Mouse (Mus musculus) neural tube, embryonic 12.5 days (tissue): ENCODE measurements around the gene Gde1. TPM values are rescaled to one million over a fixed set of nuclear protein-coding genes. Genes with fewer than 3 reads are reported as not detected.

ENCODE experiments used
- ATAC-seq: fragments of 200-750 bp; cut with Nextera tagmentation; 2 replicates; pipeline ENCODE4 v1.8.0; 2017; ENCODE audit warnings: low read depth, mild to moderate bottlenecking, moderate TSS enrichment, moderate library complexity; ENCODE audit not compliant: low FRiP score
- H3K27ac ChIP-seq: fragments of 300-500 bp; sonication (generic); 2 replicates; pipeline ENCODE4 v1.5.1; 2016
- H3K27me3 ChIP-seq: fragments of 300-500 bp; sonication (generic); replicated peaks from 2 replicates; pipeline ENCODE4 v1.6.1; 2016; ENCODE audit warnings: mild to moderate bottlenecking
- H3K36me3 ChIP-seq: fragments of 300-500 bp; sonication (generic); 2 replicates; pipeline ENCODE4 v1.6.1; 2016; ENCODE audit warnings: mild to moderate bottlenecking
- H3K4me1 ChIP-seq: fragments of 300-500 bp; sonication (generic); 2 replicates; pipeline ENCODE4 v1.6.1; 2016
- H3K4me2 ChIP-seq: fragments of 300-500 bp; sonication (generic); replicated peaks from 2 replicates; pipeline ENCODE4 v1.6.1; 2016; ENCODE audit warnings: mild to moderate bottlenecking
- H3K4me3 ChIP-seq: fragments of 300-500 bp; sonication (generic); 2 replicates; pipeline ENCODE4 v1.5.1; 2016
- H3K9ac ChIP-seq: fragments of 300-500 bp; sonication (generic); 2 replicates; pipeline ENCODE4 v1.6.1; 2016; ENCODE audit warnings: mild to moderate bottlenecking
- H3K9me3 ChIP-seq: fragments of 300-500 bp; sonication (generic); 2 replicates; pipeline ENCODE4 v1.6.1; 2016; ENCODE audit warnings: mild to moderate bottlenecking
- WGBS: fragments of 180-500 bp; shearing (Covaris S2); methylation state at CpG from one replicate; pipeline ENCODE4 v1.1.7; 2016; 5-methylcytosine and 5-hydroxymethylcytosine counted together
- polyA plus RNA-seq: library from polyadenylated mRNA; unstranded; fragments of >200 nt; fragmentation: Nextera tagmentation; extraction: Ambion mirVana; gene quantifications from 2 replicates; pipeline ENCODE4 v1.2.1, GENCODE M21; 2016

Gde1 gene
- polyA plus RNA-seq, 1 experiment from 2014 or later, result 131 TPM

- Histone ChIP-seq H3K4me2 (no peak overlapping the region), H3K27me3 (no peaks in the 10 kb centered on the region), H3K36me3 (peaks cover 80% of the 10 kb centered on the region), H3K4me3 (no peak overlapping the region), H3K27ac (no peak overlapping the region), H3K9me3 (no peaks in the 10 kb centered on the region), H3K9ac (no peak overlapping the region), H3K4me1 (no peaks in the 10 kb centered on the region)
- WGBS, result 93% methylated on average over 13 of the region's 13 CpGs
- no peak for ATAC-seq
Measured at GRCm38 (mm10) chr7:118728846-118729587, 23.4 kb upstream of the Gde1 start.

- Histone ChIP-seq H3K4me2 (no peak overlapping the region), H3K36me3 (peaks cover 82% of the 10 kb centered on the region), H3K4me3 (no peak overlapping the region), H3K27me3 (no peaks in the 10 kb centered on the region), H3K4me1 (no peaks in the 10 kb centered on the region), H3K27ac (no peak overlapping the region), H3K9ac (no peak overlapping the region), H3K9me3 (no peaks in the 10 kb centered on the region)
- no peak for ATAC-seq
- 90% methylated on average over 2 of the region's 2 CpGs for WGBS
Measured at GRCm38 (mm10) chr7:118725459-118725858, 19.9 kb upstream of the Gde1 start.

GRCm38 (mm10) chr7:118723927-118724326 is 18.3 kb upstream of the Gde1 start:
- Histone ChIP-seq H3K9ac (no peak overlapping the region), H3K4me2 (no peak overlapping the region), H3K4me1 (no peaks in the 10 kb centered on the region), H3K27me3 (no peaks in the 10 kb centered on the region), H3K4me3 (no peak overlapping the region), H3K36me3 (peaks cover 74% of the 10 kb centered on the region), H3K9me3 (no peaks in the 10 kb centered on the region), H3K27ac (no peak overlapping the region)
- WGBS, result 93% methylated on average over 9 of the region's 9 CpGs
- ATAC-seq, result no peak

- peaks cover 46% of the 10 kb centered on the region for H3K36me3 ChIP-seq
- H3K4me3 ChIP-seq, result no peak overlapping the region
- no peaks in the 10 kb centered on the region for H3K9me3 ChIP-seq
- ATAC-seq, result no peak
- H3K4me2 ChIP-seq, result no peak overlapping the region
- no peak overlapping the region for H3K27ac ChIP-seq
- H3K4me1 ChIP-seq, result peaks cover 7% of the 10 kb centered on the region
- no peaks in the 10 kb centered on the region for H3K27me3 ChIP-seq
- 96% methylated on average over 4 of the region's 4 CpGs for WGBS
- no peak overlapping the region for H3K9ac ChIP-seq
Measured at GRCm38 (mm10) chr7:118718066-118718465, 12.5 kb upstream of the Gde1 start.

GRCm38 (mm10) chr7:118714873-118715272 is 9.3 kb upstream of the Gde1 start:
- Histone ChIP-seq H3K36me3 (peaks cover 22% of the 10 kb centered on the region), H3K4me1 (peaks cover 9% of the 10 kb centered on the region), H3K9me3 (no peaks in the 10 kb centered on the region), H3K27me3 (no peaks in the 10 kb centered on the region), H3K27ac (no peak overlapping the region), H3K4me3 (no peak overlapping the region), H3K9ac (no peak overlapping the region), H3K4me2 (no peak overlapping the region)
- 95% methylated on average over 1 of the region's 1 CpGs for WGBS
- no peak for ATAC-seq

GRCm38 (mm10) chr7:118712228-118713173 is 6.9 kb upstream of the Gde1 start, which contains the start of gene Ccp110:
Ccp110 (plus strand) TSS chr7:118712552.
- Histone ChIP-seq H3K36me3 (peaks cover 10% of the 10 kb centered on the region), H3K4me3 (peak within 1 kb of the TSS; percentile 85), H3K4me2 (peak within 1 kb of the TSS; percentile 68), H3K9me3 (no peaks in the 10 kb centered on the region), H3K27ac (no peak within 1 kb of the TSS), H3K4me1 (peaks cover 9% of the 10 kb centered on the region), H3K9ac (peak within 1 kb of the TSS; percentile 74), H3K27me3 (no peaks in the 10 kb centered on the region)
- 1% methylated on average over 48 of the region's 48 CpGs for WGBS
- ATAC-seq, result peak; percentile 96

GRCm38 (mm10) chr7:118710776-118711175 is 5.2 kb upstream of the Gde1 start:
- Histone ChIP-seq H3K27me3 (no peaks in the 10 kb centered on the region), H3K4me1 (peaks cover 13% of the 10 kb centered on the region), H3K9ac (no peak overlapping the region), H3K4me3 (no peak overlapping the region), H3K9me3 (no peaks in the 10 kb centered on the region), H3K4me2 (no peak overlapping the region), H3K36me3 (peaks cover 5% of the 10 kb centered on the region), H3K27ac (no peak overlapping the region)
- ATAC-seq, result no peak
- 69% methylated on average over 5 of the region's 5 CpGs for WGBS

- WGBS, result 89% methylated on average over 4 of the region's 4 CpGs
- no peak overlapping the region for H3K4me3 ChIP-seq
- no peak overlapping the region for H3K9ac ChIP-seq
- no peaks in the 10 kb centered on the region for H3K27me3 ChIP-seq
- H3K4me2 ChIP-seq, result no peak overlapping the region
- H3K4me1 ChIP-seq, result peaks cover 22% of the 10 kb centered on the region
- ATAC-seq, result no peak
- H3K36me3 ChIP-seq, result no peaks in the 10 kb centered on the region
- H3K27ac ChIP-seq, result no peak overlapping the region
- no peaks in the 10 kb centered on the region for H3K9me3 ChIP-seq
Measured at GRCm38 (mm10) chr7:118708002-118708401, 2.4 kb upstream of the Gde1 start.

- Histone ChIP-seq H3K4me2 (no peak overlapping the region), H3K4me3 (no peak overlapping the region), H3K27ac (no peak overlapping the region), H3K4me1 (peaks cover 20% of the 10 kb centered on the region; the same call in 1 of the 2 replicates), H3K36me3 (no peaks in the 10 kb centered on the region), H3K27me3 (no peaks in the 10 kb centered on the region), H3K9me3 (no peaks in the 10 kb centered on the region), H3K9ac (no peak overlapping the region)
- no peak for ATAC-seq
- WGBS, result 97% methylated on average over 2 of the region's 2 CpGs
Measured at GRCm38 (mm10) chr7:118707216-118707615, 1.6 kb upstream of the Gde1 start.

- H3K4me3 ChIP-seq, result no peak overlapping the region
- no peaks in the 10 kb centered on the region for H3K9me3 ChIP-seq
- no peak overlapping the region for H3K9ac ChIP-seq
- peaks cover 20% of the 10 kb centered on the region; the same call in 1 of the 2 replicates for H3K4me1 ChIP-seq
- H3K4me2 ChIP-seq, result no peak overlapping the region
- ATAC-seq, result no peak
- 93% methylated on average over 5 of the region's 5 CpGs for WGBS
- no peaks in the 10 kb centered on the region for H3K36me3 ChIP-seq
- no peak overlapping the region for H3K27ac ChIP-seq
- no peaks in the 10 kb centered on the region for H3K27me3 ChIP-seq
Measured at GRCm38 (mm10) chr7:118706488-118706887, 910 bp upstream of the Gde1 start.

- no peaks in the 10 kb centered on the region for H3K27me3 ChIP-seq
- peak overlapping the region; percentile 78 for H3K4me2 ChIP-seq
- H3K9me3 ChIP-seq, result no peaks in the 10 kb centered on the region
- no peak overlapping the region for H3K4me3 ChIP-seq
- H3K4me1 ChIP-seq, result peaks cover 20% of the 10 kb centered on the region; the same call in 1 of the 2 replicates
- peak; percentile 17 for ATAC-seq
- no peaks in the 10 kb centered on the region for H3K36me3 ChIP-seq
- WGBS, result 29% methylated on average over 6 of the region's 6 CpGs
- no peak overlapping the region for H3K27ac ChIP-seq
- H3K9ac ChIP-seq, result no peak overlapping the region
Measured at GRCm38 (mm10) chr7:118706051-118706450, 473 bp upstream of the Gde1 start.
